In the genomic region with DNA sequence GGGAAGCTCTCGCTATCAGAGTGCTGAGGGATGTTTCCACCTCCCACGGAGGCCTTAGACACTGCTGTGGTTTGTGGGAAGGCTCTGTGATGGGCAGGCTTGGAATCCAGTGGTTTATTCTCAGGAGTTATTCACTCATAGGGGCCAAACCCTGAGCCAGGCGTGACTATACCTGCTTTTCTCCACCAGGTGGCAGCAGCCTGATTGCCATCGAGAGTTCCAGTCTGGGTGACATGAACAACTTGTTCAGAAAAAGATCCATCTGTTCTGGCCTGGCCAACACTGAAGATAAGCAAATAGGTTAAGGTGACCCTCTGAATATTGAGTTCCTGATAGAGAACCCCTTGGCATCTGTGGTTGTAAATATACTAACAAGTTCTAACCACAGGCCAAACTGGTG, we compare ENCODE assay signal across 8 mouse cellular contexts. TPM values are rescaled to one million over a fixed set of nuclear protein-coding genes. Genes with fewer than 3 reads are reported as not detected.
DNase-seq lines count a peak whose midpoint lies in the region; ATAC-seq and TF ChIP-seq lines count a peak whose summit lies in the region.

No protein-coding gene starts in this region.

- H3K79me2 ChIP-seq in MEL (ENCODE audit: control insufficient read depth, insufficient read depth, low read length, poor library complexity), result no peaks in the 10 kb centered on the region; the same call in 1 of the 2 replicates

- no peak for TF ChIP-seq POLR2A in MEL (IDR thresholded peaks at IDR 0.05; ENCODE audit: control insufficient read depth in 1 of 2, insufficient read depth in 1 of 2, low read depth in 1 of 2, low read length in 2 of 2, poor library complexity in 1 of 2)
- TF ChIP-seq POLR2A in cerebellum, adult 2 months (IDR thresholded peaks at IDR 0.05; ENCODE audit: borderline replicate concordance, insufficient read depth, low read length), result no peak

- H3K4me1 ChIP-seq in MEL (ENCODE audit: control insufficient read depth in 1 of 2, insufficient read depth in 2 of 2, low read length in 2 of 2), result peaks cover 5 to 35% of the 10 kb centered on the region in 2 experiments; a peak in 3 of 4 replicates
- H3K4me1 ChIP-seq in cerebellum, adult 2 months (ENCODE audit: control insufficient read depth, insufficient read depth, low read length), result no peaks in the 10 kb centered on the region
- peaks cover 6% of the 10 kb centered on the region; the same call in 1 of the 2 replicates for H3K4me1 ChIP-seq in neural tube, embryonic 11.5 days (ENCODE audit: control insufficient read depth, insufficient read depth, low read length)

- intact Hi-C loops in left cerebral cortex, postnatal 25 days (cut with DNase I), result loop anchor here (1.0 to 10.0 kb wide), 4 partner anchors 65 to 279 kb away; a partner anchor contains a TSS

- no peak overlapping the region for H3K4me2 ChIP-seq in neural tube, embryonic 11.5 days (ENCODE audit: low read depth)

- peaks cover 0 to 18% of the 10 kb centered on the region in 2 experiments; a peak in 2 of 4 replicates for H3K36me3 ChIP-seq in MEL (ENCODE audit: control insufficient read depth in 1 of 2, insufficient read depth in 2 of 2, low read length in 2 of 2)
- no peaks in the 10 kb centered on the region; the same call in 1 of the 2 replicates for H3K36me3 ChIP-seq in neural tube, embryonic 11.5 days (ENCODE audit: control insufficient read depth, insufficient read depth, low read length)

- H3K27me3 ChIP-seq in MEL (ENCODE audit: control insufficient read depth in 1 of 2, insufficient read depth in 2 of 2, low read length in 2 of 2), result no peaks in the 10 kb centered on the region
- H3K27me3 ChIP-seq in cerebellum, adult 2 months (ENCODE audit: control insufficient read depth, insufficient read depth, low read length), result no peaks in the 10 kb centered on the region
- H3K27me3 ChIP-seq in neural tube, embryonic 11.5 days (ENCODE audit: control insufficient read depth, insufficient read depth, low read length), result no peaks in the 10 kb centered on the region

- TF ChIP-seq RAD21 in MEL (IDR thresholded peaks at IDR 0.05; ENCODE audit: low read depth, low read length), result no peak; the same call in none of the 2 replicates

- H3K27ac ChIP-seq in MEL (ENCODE audit: control insufficient read depth, low read depth, low read length), result no peak overlapping the region
- H3K27ac ChIP-seq in cerebellum, adult 2 months (ENCODE audit: insufficient read depth, low read length), result no peak overlapping the region
- no peak overlapping the region for H3K27ac ChIP-seq in neural tube, embryonic 11.5 days (ENCODE audit: low read depth, low read length)

- no peak overlapping the region for H3K9ac ChIP-seq in MEL (ENCODE audit: control insufficient read depth, low read depth, low read length, poor library complexity, severe bottlenecking)
- H3K9ac ChIP-seq in neural tube, embryonic 11.5 days (ENCODE audit: low read length), result no peak overlapping the region

- WGBS in cerebellum, adult 2 months, result 5% methylated on average over 4 of the region's 4 CpGs
- WGBS in neural tube, embryonic 11.5 days, result 5% methylated on average over 4 of the region's 4 CpGs

- ATAC-seq in neural tube, embryonic 11.5 days (ENCODE audit: insufficient read depth, low FRiP score, low TSS enrichment), result no peak

- peak; percentile 97 to 100 (median 98) for TF ChIP-seq CTCF in MEL (IDR thresholded peaks at IDR 0.05 in 2 of 3, conservative IDR thresholded peaks at IDR 0.05 in 1 of 3; ENCODE audit: control insufficient read depth in 1 of 3, insufficient read depth in 1 of 3, low read depth in 2 of 3, low read length in 3 of 3, poor library complexity in 1 of 3, severe bottlenecking in 1 of 3)
- TF ChIP-seq CTCF in cerebellum, adult 2 months (IDR thresholded peaks at IDR 0.05; ENCODE audit: borderline replicate concordance, insufficient read depth, low read depth, low read length), result peak; percentile 94

- H3K4me3 ChIP-seq in MEL (ENCODE audit: control insufficient read depth in 1 of 2, insufficient read depth in 1 of 2, low read depth in 2 of 2, low read length in 2 of 2), result no peak overlapping the region
- no peak overlapping the region for H3K4me3 ChIP-seq in cerebellum, adult 2 months (replicated peaks; ENCODE audit: insufficient read depth, low read depth, low read length)
- H3K4me3 ChIP-seq in neural tube, embryonic 11.5 days (ENCODE audit: low read depth, low read length), result no peak overlapping the region

- DNase-seq in 3134 (ENCODE audit: extremely low read depth, insufficient read length, low spot score), result peak; percentile 39
- DNase-seq in MEL (ENCODE audit: low read depth, low spot score), result peak; percentile 91
- DNase-seq in cerebellum, adult 2 months, result peak; percentile 69 to 80
- DNase-seq in frontal cortex, postnatal 10 days (ENCODE audit: low spot score in 2 of 2), result peak; percentile 40 to 73
- peak; percentile 68 for DNase-seq in kidney, adult 11 months
- DNase-seq in left cerebral cortex, postnatal 25 days (ENCODE audit: low spot score in 2 of 2), result peak; percentile 75 to 88
- DNase-seq in neural tube, embryonic 11.5 days (ENCODE audit: low spot score), result peak; percentile 81
- DNase-seq in testis, postnatal 10 days (ENCODE audit: low spot score), result peak; percentile 78

- 0 out of 4 replicates have a peak, but pooled peaks of 1 of the 2 experiments have one; percentile 5 for TF ChIP-seq EP300 in MEL (IDR thresholded peaks at IDR 0.05; ENCODE audit: low read depth in 1 of 2, low read length in 2 of 2)

- H3K9me3 ChIP-seq in MEL (replicated peaks; ENCODE audit: insufficient read depth, low read length), result no peaks in the 10 kb centered on the region
- no peaks in the 10 kb centered on the region for H3K9me3 ChIP-seq in neural tube, embryonic 11.5 days (ENCODE audit: control insufficient read depth, low read length)

TF ChIP-seq in MEL, 35 proteins besides CTCF, POLR2A, EP300 and RAD21 (continues in another document):
- TF ChIP-seq NELFE (IDR thresholded peaks at IDR 0.05; ENCODE audit: low read depth, low read length), result no peak
- TF ChIP-seq ZKSCAN1 (IDR thresholded peaks at IDR 0.05; ENCODE audit: low read depth, low read length), result no peak
- peak; percentile 98 for TF ChIP-seq ZC3H11A (IDR thresholded peaks at IDR 0.05; ENCODE audit: low read depth, low read length)
- no peak for TF ChIP-seq MAFK (IDR thresholded peaks at IDR 0.05; ENCODE audit: borderline replicate concordance, low read depth, low read length)
- TF ChIP-seq MEF2A (IDR thresholded peaks at IDR 0.05; ENCODE audit: extremely low read depth, insufficient replicate concordance, low read depth, low read length, poor library complexity, severe bottlenecking), result no peak
- peak; percentile 16; the same call in 1 of the 2 replicates for TF ChIP-seq TAL1 (IDR thresholded peaks at IDR 0.05; ENCODE audit: low read length)
- no peak; the same call in 1 of the 2 replicates for TF ChIP-seq ETS1 (IDR thresholded peaks at IDR 0.05; ENCODE audit: low read depth, low read length)
- no peak for TF ChIP-seq ZMIZ1 (IDR thresholded peaks at IDR 0.05; ENCODE audit: low read depth, low read length)
- TF ChIP-seq SMC3 (IDR thresholded peaks at IDR 0.05; ENCODE audit: low read depth, low read length), result peak; percentile 100
- 0 out of 2 replicates have a peak, but pooled peaks have one; percentile 54 for TF ChIP-seq ZNF384 (IDR thresholded peaks at IDR 0.05; ENCODE audit: low read depth, low read length)
- peak; percentile 44; the same call in 1 of the 2 replicates for TF ChIP-seq HCFC1 (IDR thresholded peaks at IDR 0.05; ENCODE audit: low read depth, low read length)
- peak; percentile 41; the same call in 1 of the 2 replicates for TF ChIP-seq MYC (IDR thresholded peaks at IDR 0.05; ENCODE audit: low read depth, low read length)
- TF ChIP-seq BHLHE40 (IDR thresholded peaks at IDR 0.05; ENCODE audit: borderline replicate concordance, low read depth, low read length), result 0 out of 2 replicates have a peak, but pooled peaks have one; percentile 34
- TF ChIP-seq MYB (IDR thresholded peaks at IDR 0.05; ENCODE audit: low read depth, low read length), result no peak
- TF ChIP-seq USF1 (IDR thresholded peaks at IDR 0.05; ENCODE audit: low read depth, low read length), result no peak
- no peak for TF ChIP-seq E2F4 (IDR thresholded peaks at IDR 0.05; ENCODE audit: borderline replicate concordance, low read depth, low read length)
- TF ChIP-seq GABPA (IDR thresholded peaks at IDR 0.05; ENCODE audit: low read depth, low read length), result no peak
- peak; percentile 65 for TF ChIP-seq TBP (IDR thresholded peaks at IDR 0.05; ENCODE audit: low read depth, low read length)
- peak; percentile 89 for TF ChIP-seq SIN3A (IDR thresholded peaks at IDR 0.05; ENCODE audit: low read length)
- peak; percentile 28; the same call in 1 of the 2 replicates for TF ChIP-seq ELF1 (IDR thresholded peaks at IDR 0.05; ENCODE audit: low read depth, low read length)
- peak; percentile 67 for TF ChIP-seq MAX (IDR thresholded peaks at IDR 0.05; ENCODE audit: low read length)
- TF ChIP-seq GATA1 (IDR thresholded peaks at IDR 0.05; ENCODE audit: low read depth, low read length), result peak; percentile 58; the same call in 1 of the 2 replicates
- peak; percentile 53 for TF ChIP-seq MXI1 (IDR thresholded peaks at IDR 0.05; ENCODE audit: low read depth, low read length)

RNA-seq across cellular contexts. Expression of a gene that starts 19.3 kb away (rescaled TPM):
- total RNA-seq in MEL (2012; rRNA removed), result 784 and 788 TPM in 2 replicates
- 100 to 1,000 TPM in 1 of 2 experiments, not detected in 1; 302 TPM for polyA plus RNA-seq in MEL (2012; ENCODE audit: insufficient read depth in 1 of 2, insufficient read length in 2 of 2, low read depth in 1 of 2, low replicate concordance in 2 of 2, missing spikeins in 1 of 2)
- 241 and 253 TPM in 2 replicates for polyA plus RNA-seq in cerebellum, adult 2 months (2012; rRNA removed)
- 10 to 100 TPM; 80.2 to 81.4 TPM for total RNA-seq in left cerebral cortex, postnatal 25 days (2021)
- polyA plus RNA-seq in neural tube, embryonic 11.5 days (2014; fragmentation: Nextera tagmentation; extraction: Ambion mirVana), result 226 and 230 TPM in 2 replicates

RNA-seq across cellular contexts. Expression of a gene that starts 26.4 kb away (rescaled TPM):
- total RNA-seq in MEL (2012; rRNA removed), result 31.8 and 34.1 TPM in 2 replicates
- 10 to 100 TPM; 19.3 to 38.5 TPM for polyA plus RNA-seq in MEL (2012; ENCODE audit: insufficient read depth in 1 of 2, insufficient read length in 2 of 2, low read depth in 1 of 2, low replicate concordance in 2 of 2, missing spikeins in 1 of 2)
- polyA plus RNA-seq in cerebellum, adult 2 months (2012; rRNA removed), result 30.0 and 30.1 TPM in 2 replicates
- total RNA-seq in left cerebral cortex, postnatal 25 days (2021), result 10 to 100 TPM; 38.7 to 44.2 TPM
- 11.9 and 12.3 TPM in 2 replicates for polyA plus RNA-seq in neural tube, embryonic 11.5 days (2014; fragmentation: Nextera tagmentation; extraction: Ambion mirVana)

RNA-seq across cellular contexts. Expression of a gene that starts 37.4 kb away (rescaled TPM):
- 0.59 and 0.73 TPM in 2 replicates for total RNA-seq in MEL (2012; rRNA removed)
- polyA plus RNA-seq in MEL (2012; ENCODE audit: insufficient read depth in 1 of 2, insufficient read length in 2 of 2, low read depth in 1 of 2, low replicate concordance in 2 of 2, missing spikeins in 1 of 2), result under 1 TPM in 1 of 2 experiments, not detected in 1; 0.11 TPM
- 0.69 and 0.70 TPM in 2 replicates for polyA plus RNA-seq in cerebellum, adult 2 months (2012; rRNA removed)
- 1 to 10 TPM in 1 of 2 experiments, under 1 TPM in 1; 0.73 to 1.9 TPM for total RNA-seq in left cerebral cortex, postnatal 25 days (2021)
- polyA plus RNA-seq in neural tube, embryonic 11.5 days (2014; fragmentation: Nextera tagmentation; extraction: Ambion mirVana), result 1.1 TPM in 2 replicates

Comparison
In these comparisons a context has a peak if more than half of its experiments do, and no peak if none do; other contexts are left out.
1. DNase-seq: peak in every context shown above with its lines; median percentile 91 in MEL; 82 in left cerebral cortex, postnatal 25 days; 81 in neural tube, embryonic 11.5 days; 78 in testis, postnatal 10 days; 74 in cerebellum, adult 2 months; 68 in kidney, adult 11 months; 56 in frontal cortex, postnatal 10 days; 39 in 3134.